Mouse (Mus musculus) frontal cortex, postnatal 25 days (tissue): ENCODE data around the gene Gm49336.
A peak's percentile ranks its signal among the peaks of the same experiment; 100 is the strongest.

Experiments
- DNase-seq, 2 experiments: peaks; one replicate each; pipeline ENCODE4 v3.0.0; 2022; ENCODE audit warnings: low spot score in 2 of 2

Gene Gm49336

GRCm38 (mm10) chr14:60251281-60252003 is at the start of gene Gm49336, which contains the start of gene Nupl1:
Gm49336 (minus strand) TSS chr14:60251507.
Nupl1 (minus strand) TSS chr14:60251431.
- peak; percentile 97 to 98 for DNase-seq

DNA sequence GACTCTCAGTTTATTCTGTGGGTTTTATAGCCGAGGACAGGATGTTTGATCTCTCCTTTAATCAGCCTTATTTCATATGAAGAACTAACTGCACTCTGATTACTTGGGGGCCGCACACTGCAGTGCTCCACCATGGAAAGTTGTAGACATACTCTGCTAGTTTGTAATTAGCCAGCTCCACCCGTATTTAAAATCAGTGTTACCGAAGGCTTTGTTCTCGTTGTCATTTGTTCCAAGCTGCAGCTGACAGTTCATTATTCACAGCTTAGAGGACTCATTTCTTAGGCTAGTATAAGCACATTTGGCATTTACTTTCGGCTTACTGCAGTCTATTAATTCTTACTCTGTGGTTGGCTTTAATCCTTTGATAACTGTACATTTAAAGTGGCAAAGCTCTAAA is 49.7 kb upstream of the Gm49336 start:
- no peak for DNase-seq

DNA sequence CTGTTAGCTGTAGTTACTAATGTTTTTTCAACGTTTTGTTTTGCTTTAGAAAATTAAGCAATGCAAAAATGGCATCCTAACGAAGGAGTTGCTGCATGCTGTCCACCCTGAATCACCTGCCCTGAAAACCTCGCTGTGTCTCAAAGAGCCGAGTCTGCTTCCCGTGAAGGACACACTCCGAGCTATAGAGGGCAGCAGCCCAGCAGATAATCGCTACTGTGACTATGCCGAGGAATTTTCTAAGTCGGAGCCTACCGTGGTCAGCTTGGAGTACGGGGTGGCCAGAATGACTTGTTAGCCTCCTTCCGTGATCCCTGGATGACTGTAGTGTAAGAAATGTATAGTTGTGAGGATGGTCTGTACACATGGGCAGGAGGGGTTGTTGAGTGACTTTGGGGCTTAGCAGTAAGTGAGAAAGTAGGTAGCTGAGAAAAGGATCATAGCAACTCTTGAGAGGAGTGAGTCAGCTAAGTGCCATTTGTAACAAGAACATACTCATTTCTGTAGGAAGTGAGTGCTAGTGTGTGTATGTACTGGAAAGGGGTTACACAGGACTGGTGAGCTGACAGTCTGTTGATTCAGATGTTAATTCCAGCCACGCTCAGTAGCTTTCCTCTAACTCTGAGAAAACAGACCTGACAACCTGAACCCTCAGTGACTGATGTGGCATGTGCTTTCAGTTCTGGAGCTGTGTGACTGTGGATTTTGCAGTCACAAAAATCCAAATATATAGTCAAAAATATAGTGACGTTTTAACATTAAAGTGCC is 49.1 kb upstream of the Gm49336 start:
- DNase-seq = no peak

GRCm38 (mm10) chr14:60295531-60295930 is 44.2 kb upstream of the Gm49336 start:
- no peak for DNase-seq

- no peak for DNase-seq
These were observed 39.1 kb upstream of the Gm49336 start for GRCm38 (mm10) chr14:60290363-60290762.

GRCm38 (mm10) chr14:60286194-60286863 is 35.0 kb upstream of the Gm49336 start:
- no peak for DNase-seq

DNA sequence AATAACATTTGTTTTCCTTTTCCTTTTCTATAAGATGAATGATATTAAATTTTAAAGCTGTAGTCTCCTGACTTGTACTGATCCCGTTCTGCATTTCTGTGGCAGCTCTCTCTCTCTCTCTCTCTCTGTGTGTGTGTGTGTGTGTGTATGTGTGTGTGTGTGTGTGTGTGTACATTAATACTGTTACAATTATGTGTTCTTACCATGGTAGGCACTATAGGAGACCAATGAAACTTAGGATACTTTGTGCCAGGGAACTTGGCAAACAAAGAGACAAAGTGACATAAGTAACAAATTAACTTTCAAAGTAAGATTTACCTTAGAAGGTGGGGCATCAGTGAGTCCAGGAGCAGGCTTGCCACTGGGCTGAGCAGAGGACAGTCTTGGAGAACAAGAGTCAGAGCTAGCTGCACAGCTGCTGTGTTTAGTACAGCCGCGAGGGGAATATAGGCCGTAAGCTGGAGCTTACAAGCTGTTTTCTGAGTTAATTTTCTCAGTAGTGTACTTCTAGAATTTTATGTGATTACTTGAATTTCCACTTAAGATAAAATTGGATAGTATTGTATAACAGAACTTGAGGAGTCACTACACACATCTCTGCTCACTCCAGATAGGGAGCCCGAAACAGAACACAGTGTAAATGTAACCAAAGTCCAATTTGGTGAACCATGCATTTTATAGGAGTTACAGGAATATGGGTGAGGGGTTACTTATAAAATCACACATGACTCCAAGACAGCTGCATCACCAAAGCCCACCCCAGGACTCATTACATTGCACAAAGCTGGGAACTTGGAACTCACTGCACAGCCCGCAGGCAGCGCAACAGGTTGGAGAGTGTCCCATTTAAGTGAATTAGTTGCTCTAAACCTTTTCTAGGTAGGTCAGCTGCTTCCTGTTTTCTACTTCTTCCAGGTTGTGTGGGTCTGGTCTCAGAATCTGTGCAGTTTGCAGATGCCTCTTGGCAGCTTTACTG is 24.3 kb upstream of the Gm49336 start:
- no peak for DNase-seq

- no peak for DNase-seq
These were observed 22.0 kb upstream of the Gm49336 start for GRCm38 (mm10) chr14:60273346-60273745.

DNA sequence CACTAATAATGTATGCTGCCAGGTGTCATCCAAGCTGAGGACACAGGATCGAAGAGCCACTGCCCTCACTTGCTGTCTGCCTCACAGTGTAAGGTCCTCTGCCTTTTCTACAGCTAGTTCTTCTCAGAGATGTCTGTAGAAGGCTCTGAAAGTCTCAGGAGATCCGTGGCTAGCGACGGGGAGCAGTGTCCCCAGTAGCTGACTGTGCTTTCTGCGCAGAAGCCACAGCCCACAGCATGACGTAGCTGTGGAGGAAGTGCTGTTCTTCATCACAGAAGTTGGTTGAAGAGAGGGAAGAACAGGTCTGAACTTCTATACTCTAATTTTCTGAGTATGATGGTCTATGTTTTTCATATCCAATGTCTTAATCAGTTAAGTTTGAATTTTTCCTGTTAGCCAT is 18.0 kb upstream of the Gm49336 start:
- DNase-seq = no peak

DNA sequence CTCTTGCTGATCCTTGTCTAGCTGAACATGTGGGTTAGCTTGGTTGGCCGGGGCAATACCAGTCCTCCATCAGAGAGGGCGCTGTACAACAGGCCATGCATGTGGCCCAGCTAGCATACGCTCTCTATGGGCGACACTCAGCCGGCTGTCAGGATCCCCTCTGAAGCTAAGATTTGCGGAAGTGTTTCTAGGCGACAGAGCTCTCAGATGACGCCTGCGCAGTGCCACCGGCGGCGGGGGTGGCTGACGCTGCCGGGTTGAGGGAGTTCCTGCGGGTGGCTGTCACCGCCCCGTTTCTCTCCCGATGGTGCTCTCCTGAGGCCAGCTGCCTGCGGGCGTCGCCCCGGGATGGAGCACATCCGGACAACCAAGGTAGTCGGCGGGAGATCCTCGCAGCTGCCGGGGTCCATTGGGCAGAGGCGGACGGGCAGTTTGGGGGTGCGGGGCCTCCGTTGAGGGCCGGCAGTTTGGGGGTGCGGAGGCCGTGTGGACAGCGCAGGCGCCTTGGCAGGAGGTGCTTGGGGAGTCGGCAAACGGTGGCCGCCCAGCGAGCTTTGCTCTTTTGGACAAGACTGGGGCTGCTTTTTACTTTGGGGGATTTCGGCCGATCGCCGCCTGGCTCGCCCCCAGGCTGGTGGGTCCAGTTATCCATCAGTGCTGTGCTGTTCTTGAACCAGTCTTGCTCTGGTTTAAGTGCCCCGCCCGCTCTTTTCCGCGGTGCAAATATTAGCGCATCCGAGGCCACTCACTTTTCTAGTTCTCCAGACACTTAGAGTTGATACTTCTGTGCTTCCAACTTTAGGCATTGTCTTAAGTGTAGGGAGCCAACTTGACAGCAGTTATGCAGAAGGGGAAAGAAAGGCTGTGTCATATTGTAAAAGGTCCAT is 13.9 kb upstream of the Gm49336 start, which contains the start of gene Mtmr6:
Mtmr6 (plus strand) TSS at position 239 of the 887 bp plus-strand sequence.
- peak; percentile 87 to 91 for DNase-seq

GRCm38 (mm10) chr14:60262316-60262715 is 11.0 kb upstream of the Gm49336 start:
- no peak for DNase-seq

- no peak for DNase-seq
These were observed 6.5 kb upstream of the Gm49336 start for GRCm38 (mm10) chr14:60257851-60258250.

- no peak for DNase-seq
These were observed 5.8 kb upstream of the Gm49336 start for GRCm38 (mm10) chr14:60257101-60257500.

- no peak for DNase-seq
These were observed 5.0 kb upstream of the Gm49336 start for GRCm38 (mm10) chr14:60256356-60256755.

DNA sequence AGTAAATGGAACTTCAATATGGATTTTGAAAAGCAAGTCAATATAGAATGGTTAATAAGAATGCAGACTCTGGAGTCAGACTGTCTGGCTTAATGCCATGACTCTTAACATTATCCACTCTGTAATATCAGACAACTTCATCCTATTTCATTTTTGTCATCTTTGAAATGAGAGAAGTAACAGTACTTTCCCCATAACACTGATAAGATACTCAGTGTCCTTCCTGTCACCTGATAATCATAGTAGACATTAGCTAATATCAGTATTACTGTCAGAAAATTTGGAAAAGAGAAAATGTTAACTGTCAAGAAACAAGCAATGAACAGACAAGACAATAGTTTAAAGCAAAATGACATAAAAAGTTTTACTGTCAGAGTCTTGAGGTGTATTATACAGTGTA is 3.5 kb upstream of the Gm49336 start:
- DNase-seq = no peak

DNA sequence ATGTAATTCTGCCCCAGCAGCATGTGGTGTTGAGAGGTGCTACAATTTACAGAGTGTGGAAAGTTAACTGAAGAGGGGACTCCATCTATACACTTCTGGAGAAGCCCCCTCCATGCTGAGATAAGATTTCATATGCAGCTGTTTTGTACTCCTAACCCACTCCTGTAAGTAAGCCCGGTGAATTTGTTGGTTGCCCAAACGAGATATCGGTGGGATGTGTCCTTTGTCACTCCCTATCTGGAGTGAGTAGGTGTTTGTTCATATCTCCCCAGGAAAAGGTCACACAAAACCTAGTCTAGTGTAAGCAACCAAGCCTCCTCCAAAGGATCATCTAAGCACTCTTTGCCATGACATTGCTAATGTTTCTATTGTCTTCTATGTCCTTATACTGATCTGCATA is 2.2 kb upstream of the Gm49336 start:
- DNase-seq = no peak

DNA sequence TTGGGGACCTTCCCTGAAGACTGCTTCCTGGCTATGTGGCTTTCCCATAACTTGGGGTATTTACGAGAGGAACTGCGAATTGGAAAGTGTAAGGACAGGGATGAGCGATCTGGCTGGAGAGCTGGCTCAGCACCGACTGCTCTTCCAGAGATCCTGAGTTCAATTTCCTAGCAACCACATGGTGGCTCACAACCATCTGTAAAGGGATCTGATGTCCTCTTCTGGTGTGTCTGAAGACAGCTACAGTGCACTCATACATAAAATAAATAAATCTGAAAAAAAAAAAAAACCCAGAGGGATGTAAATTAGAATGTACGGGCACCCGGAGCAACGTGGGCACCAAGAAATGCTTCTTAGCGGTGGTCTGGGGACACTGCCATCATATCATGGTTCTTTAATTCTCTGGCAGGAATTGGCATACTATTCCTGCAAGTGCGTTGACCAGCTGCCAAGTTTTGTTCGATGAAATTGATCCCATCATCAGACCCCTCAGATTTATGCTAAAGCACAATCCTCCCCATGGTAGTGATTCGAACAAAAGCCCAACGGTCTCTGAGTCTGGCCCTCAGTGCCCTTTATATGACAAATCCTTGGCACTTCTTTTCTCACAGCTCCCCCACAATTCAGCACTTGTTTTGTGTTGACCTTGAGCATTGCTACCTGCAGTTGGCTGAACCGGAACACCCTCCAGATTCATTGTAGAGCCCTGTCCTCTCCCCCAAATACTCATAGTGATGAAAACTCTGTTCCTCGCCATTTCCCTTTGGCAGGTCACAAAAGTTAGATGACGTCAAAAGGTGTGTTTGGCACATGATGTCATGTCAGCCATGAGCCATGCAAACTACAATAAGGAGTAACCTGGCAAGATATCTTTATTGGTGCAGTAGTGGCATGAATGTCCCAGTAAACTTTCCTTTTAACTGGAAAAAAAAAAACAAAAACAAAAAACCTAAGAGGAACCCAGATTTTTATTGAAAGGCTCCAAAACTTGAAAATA is 995 bp upstream of the Gm49336 start:
- DNase-seq = no peak

DNA sequence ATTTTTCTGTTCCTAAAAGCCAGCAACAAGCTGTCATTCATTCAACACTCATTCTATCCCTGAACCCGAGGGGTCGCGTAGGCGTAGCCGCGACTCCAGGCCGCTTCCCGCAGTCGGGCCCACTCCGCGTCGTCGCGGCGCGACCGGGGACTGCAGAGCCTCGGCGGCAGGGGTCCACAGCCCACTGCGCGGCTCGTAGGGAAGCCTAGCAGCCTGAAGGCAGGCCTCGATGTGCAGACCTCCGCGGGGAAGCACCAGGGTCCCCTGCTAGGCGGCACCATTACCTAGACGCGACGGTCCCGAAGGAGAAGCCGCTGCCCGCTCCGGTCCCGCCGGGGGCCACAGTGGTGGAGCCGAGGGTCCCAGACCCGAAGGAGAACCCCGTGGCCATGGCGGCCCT is 428 bp downstream of the Gm49336 start:
- no peak for DNase-seq

- DNase-seq = no peak
These were observed 941 bp downstream of the Gm49336 start for GRCm38 (mm10) chr14:60250366-60250765.
